Mouse (Mus musculus): ENCODE measurements at regions not wholly inside any gene's neighbourhood (a gene's known extent, or its start where the extent isn't known, plus 50 kb on each side); places are given as distances from the start of the nearest gene placed in this dataset.

DNA sequence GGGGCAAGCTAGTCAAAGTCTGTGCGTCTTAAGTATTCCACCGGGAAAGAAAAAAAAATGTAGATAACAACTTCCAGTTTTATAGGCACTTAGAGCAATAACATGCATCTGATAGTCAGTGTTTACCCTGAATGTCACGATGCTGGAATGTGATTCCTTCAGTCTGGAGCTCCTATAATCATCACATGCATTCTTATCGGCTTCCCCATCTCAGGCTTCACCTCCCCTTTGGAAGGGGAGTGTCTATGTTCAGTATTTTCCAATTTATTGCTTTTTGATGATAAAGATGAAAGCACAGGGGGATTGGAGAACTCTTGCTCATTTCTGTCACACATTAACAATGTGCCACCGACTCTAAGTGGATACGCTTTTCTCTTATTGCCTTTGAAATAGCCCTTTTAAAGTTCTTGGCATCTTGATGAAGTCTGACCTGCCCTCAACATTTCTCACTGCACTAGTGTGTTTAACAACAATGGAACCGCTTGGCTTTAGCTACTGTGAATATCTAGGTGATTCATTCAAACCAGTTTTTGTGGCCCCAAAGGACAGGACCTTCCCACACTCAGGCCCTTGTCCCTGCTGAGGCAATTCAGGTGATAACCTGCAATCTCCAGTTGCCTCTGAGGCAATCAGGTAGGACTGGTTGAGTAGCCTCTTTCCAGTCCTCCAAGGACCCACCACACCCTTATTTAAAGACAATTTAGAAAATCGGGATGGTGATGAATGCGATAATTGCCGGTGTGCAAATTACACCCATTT is 101.5 kb upstream of the Btg1 start:
- Histone ChIP-seq H3K36me3 (no peaks in the 10 kb centered on the region), H3K4me1 (peaks cover 14% of the 10 kb centered on the region), H3K9me3 (no peaks in the 10 kb centered on the region), H3K27ac (no peak overlapping the region), H3K27me3 (no peaks in the 10 kb centered on the region), H3K4me3 (no peak overlapping the region), H3K4me2 (no peak overlapping the region), H3K9ac (no peak overlapping the region)
- ATAC-seq (ENCODE audit: insufficient number of reproducible peaks, insufficient read depth, low FRiP score, low TSS enrichment, low read depth) = no peak
- WGBS = 66% methylated on average over 10 of the region's 10 CpGs

- Histone ChIP-seq H3K9me3 (no peaks in the 10 kb centered on the region), H3K4me1 (peaks cover 14% of the 10 kb centered on the region), H3K9ac (no peak overlapping the region), H3K4me3 (no peak overlapping the region), H3K27me3 (no peaks in the 10 kb centered on the region), H3K36me3 (no peaks in the 10 kb centered on the region), H3K27ac (no peak overlapping the region), H3K4me2 (no peak overlapping the region)
- no peak for ATAC-seq (ENCODE audit: insufficient number of reproducible peaks, insufficient read depth, low FRiP score, low TSS enrichment, low read depth)
- 67% methylated on average over 2 of the region's 2 CpGs for WGBS
These were observed 100.9 kb upstream of the Btg1 start for GRCm38 (mm10) chr10:96515923-96516258.

DNA sequence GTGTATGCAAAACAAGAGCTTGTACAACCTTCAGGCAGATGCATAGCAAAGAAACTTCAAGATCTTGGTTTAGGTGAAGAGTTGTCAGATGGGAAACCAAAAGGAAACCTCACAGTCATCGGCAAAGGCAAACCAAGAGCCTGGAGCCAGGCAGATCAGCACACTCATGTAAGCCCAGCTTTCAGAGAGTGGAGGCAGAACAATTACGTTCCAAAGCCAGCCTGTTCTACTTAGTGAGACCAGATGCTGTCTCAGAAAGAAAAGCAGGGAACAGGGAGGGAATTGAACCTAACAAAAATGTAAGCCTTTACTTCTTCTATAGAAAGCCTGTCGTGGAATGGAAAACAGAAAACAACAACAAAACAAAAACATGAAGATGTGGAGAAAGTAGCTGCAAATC is 97.4 kb upstream of the Btg1 start:
- no peak for ATAC-seq (ENCODE audit: insufficient number of reproducible peaks, insufficient read depth, low FRiP score, low TSS enrichment, low read depth)
- Histone ChIP-seq H3K9ac (no peak overlapping the region), H3K9me3 (no peaks in the 10 kb centered on the region), H3K27ac (no peak overlapping the region), H3K36me3 (no peaks in the 10 kb centered on the region), H3K4me1 (peaks cover 14% of the 10 kb centered on the region), H3K27me3 (no peaks in the 10 kb centered on the region), H3K4me2 (no peak overlapping the region), H3K4me3 (no peak overlapping the region)
- 32% methylated on average over 3 of the region's 3 CpGs for WGBS

GRCm38 (mm10) chr10:96520995-96521760 is 95.6 kb upstream of the Btg1 start:
- ATAC-seq (ENCODE audit: insufficient number of reproducible peaks, insufficient read depth, low FRiP score, low TSS enrichment, low read depth) = no peak
- 77% methylated on average over 8 of the region's 8 CpGs for WGBS
- Histone ChIP-seq H3K27ac (no peak overlapping the region), H3K4me2 (no peak overlapping the region), H3K27me3 (no peaks in the 10 kb centered on the region), H3K4me1 (peaks cover 14% of the 10 kb centered on the region), H3K36me3 (no peaks in the 10 kb centered on the region), H3K4me3 (no peak overlapping the region), H3K9me3 (no peaks in the 10 kb centered on the region), H3K9ac (no peak overlapping the region)

- Histone ChIP-seq H3K9ac (no peak overlapping the region), H3K27ac (no peak overlapping the region), H3K4me2 (no peak overlapping the region), H3K27me3 (no peaks in the 10 kb centered on the region), H3K9me3 (no peaks in the 10 kb centered on the region), H3K4me3 (no peak overlapping the region), H3K36me3 (no peaks in the 10 kb centered on the region), H3K4me1 (0 out of 2 replicates have a peak, but pooled peaks cover 3% of the 10 kb centered on the region)
- WGBS = 53% methylated on average over 20 of the region's 20 CpGs
- ATAC-seq (ENCODE audit: insufficient number of reproducible peaks, insufficient read depth, low FRiP score, low TSS enrichment, low read depth) = no peak
These were observed 92.6 kb upstream of the Btg1 start for GRCm38 (mm10) chr10:96523967-96524801.

DNA sequence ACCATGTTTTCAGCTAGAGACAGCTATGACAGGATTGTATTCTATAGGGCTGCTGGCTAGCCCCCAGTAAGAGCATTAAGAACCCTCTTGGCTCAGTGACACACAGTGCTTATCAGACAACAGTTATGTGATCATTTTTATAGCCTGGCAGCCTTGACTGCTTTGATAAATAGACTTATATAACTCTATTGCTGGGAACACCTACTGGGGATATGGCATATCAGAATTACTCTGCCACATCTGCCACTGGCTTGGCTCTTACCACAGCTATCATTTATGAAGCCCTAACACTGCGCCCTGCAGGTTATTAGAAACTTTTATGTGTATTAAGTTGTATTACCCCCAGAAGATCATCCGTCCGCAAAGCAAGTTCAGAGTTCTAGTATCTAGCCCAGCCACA is 88.9 kb upstream of the Btg1 start:
- Histone ChIP-seq H3K9me3 (no peaks in the 10 kb centered on the region), H3K36me3 (no peaks in the 10 kb centered on the region), H3K4me2 (no peak overlapping the region), H3K27me3 (no peaks in the 10 kb centered on the region), H3K4me1 (no peaks in the 10 kb centered on the region), H3K27ac (no peak overlapping the region), H3K4me3 (no peak overlapping the region), H3K9ac (no peak overlapping the region)
- no peak for ATAC-seq (ENCODE audit: insufficient number of reproducible peaks, insufficient read depth, low FRiP score, low TSS enrichment, low read depth)
- WGBS = 93% methylated on average over 3 of the region's 3 CpGs

GRCm38 (mm10) chr10:96534547-96535124 is 82.2 kb upstream of the Btg1 start:
- peaks cover 3% of the 10 kb centered on the region; the same call in 1 of the 2 replicates for H3K9me3 ChIP-seq
- H3K4me1 ChIP-seq = no peaks in the 10 kb centered on the region
- H3K36me3 ChIP-seq = no peaks in the 10 kb centered on the region
- no peak overlapping the region for H3K4me2 ChIP-seq
- no peak overlapping the region for H3K9ac ChIP-seq
- WGBS = 96% methylated on average over 7 of the region's 7 CpGs
- H3K27me3 ChIP-seq = no peaks in the 10 kb centered on the region
- no peak overlapping the region for H3K27ac ChIP-seq
- ATAC-seq (ENCODE audit: insufficient number of reproducible peaks, insufficient read depth, low FRiP score, low TSS enrichment, low read depth) = no peak
- no peak overlapping the region for H3K4me3 ChIP-seq

DNA sequence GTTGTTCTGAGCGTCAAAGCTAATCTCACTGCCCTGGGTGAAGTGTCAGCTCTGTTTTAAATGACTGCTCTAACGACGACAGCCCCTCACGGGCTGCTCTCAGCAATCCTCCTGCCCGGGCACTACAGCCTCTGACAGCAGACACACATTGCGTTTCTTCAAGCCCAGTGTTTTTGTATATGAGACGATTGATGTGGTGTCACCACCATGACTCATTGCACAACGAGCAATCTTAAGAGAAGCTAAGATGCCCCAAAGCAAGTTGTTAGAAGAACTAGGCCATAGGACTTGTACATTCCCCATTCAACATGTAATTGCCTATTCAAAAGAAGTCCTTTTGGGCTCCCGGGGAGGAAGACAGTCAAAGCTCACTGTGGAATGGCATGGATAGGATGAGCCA is 81.3 kb upstream of the Btg1 start:
- Histone ChIP-seq H3K4me2 (no peak overlapping the region), H3K4me3 (no peak overlapping the region), H3K27me3 (no peaks in the 10 kb centered on the region), H3K4me1 (0 out of 2 replicates have a peak, but pooled peaks cover 4% of the 10 kb centered on the region), H3K9me3 (peaks cover 3% of the 10 kb centered on the region; the same call in 1 of the 2 replicates), H3K27ac (no peak overlapping the region), H3K36me3 (no peaks in the 10 kb centered on the region), H3K9ac (no peak overlapping the region)
- no peak for ATAC-seq (ENCODE audit: insufficient number of reproducible peaks, insufficient read depth, low FRiP score, low TSS enrichment, low read depth)
- 50% methylated on average over 9 of the region's 9 CpGs for WGBS

- Histone ChIP-seq H3K36me3 (no peaks in the 10 kb centered on the region), H3K9ac (no peak overlapping the region), H3K27ac (no peak overlapping the region), H3K27me3 (no peaks in the 10 kb centered on the region), H3K4me2 (no peak overlapping the region), H3K4me3 (no peak overlapping the region), H3K9me3 (no peaks in the 10 kb centered on the region), H3K4me1 (0 out of 2 replicates have a peak, but pooled peaks cover 4% of the 10 kb centered on the region)
- 98% methylated on average over 2 of the region's 2 CpGs for WGBS
- ATAC-seq (ENCODE audit: insufficient number of reproducible peaks, insufficient read depth, low FRiP score, low TSS enrichment, low read depth) = no peak
These were observed 76.0 kb upstream of the Btg1 start for GRCm38 (mm10) chr10:96540828-96541227.

- ATAC-seq (ENCODE audit: insufficient number of reproducible peaks, insufficient read depth, low FRiP score, low TSS enrichment, low read depth) = no peak
- Histone ChIP-seq H3K27me3 (no peaks in the 10 kb centered on the region), H3K9me3 (no peaks in the 10 kb centered on the region), H3K4me3 (no peak overlapping the region), H3K4me1 (0 out of 2 replicates have a peak, but pooled peaks cover under 1% of the 10 kb centered on the region), H3K27ac (no peak overlapping the region), H3K9ac (no peak overlapping the region), H3K36me3 (no peaks in the 10 kb centered on the region), H3K4me2 (no peak overlapping the region)
- 73% methylated on average over 6 of the region's 6 CpGs for WGBS
These were observed 71.5 kb upstream of the Btg1 start for GRCm38 (mm10) chr10:96545312-96545711.

DNA sequence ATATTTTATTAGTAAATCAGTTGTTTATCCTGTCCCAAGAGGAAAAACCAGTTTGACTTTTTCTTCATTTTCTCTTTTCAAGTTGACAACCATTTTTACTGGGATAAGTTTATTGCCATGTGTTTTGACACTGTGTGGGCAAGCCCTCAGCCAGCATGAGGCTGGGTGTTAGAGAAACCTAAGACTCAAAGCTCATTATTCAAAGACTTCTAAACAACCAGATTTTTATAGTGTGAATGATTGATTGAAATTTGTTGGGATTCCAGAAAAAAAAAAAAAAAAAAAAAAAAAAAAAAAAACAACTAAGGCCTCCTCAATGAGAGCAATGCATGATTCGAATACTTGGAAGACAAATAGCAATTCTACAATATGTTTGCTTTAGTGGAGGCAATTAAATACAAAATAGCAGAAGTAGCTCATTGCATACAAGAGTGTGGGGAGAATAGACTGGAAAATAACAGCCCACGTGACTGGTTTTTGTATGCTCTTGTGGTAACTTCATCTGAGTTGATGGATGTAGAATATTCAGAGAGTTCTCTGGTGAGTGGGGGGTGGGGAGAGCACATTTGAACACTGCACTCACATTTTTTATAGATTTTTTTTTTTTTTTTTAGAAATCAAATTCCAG is 70.9 kb upstream of the Btg1 start:
- Histone ChIP-seq H3K27ac (no peak overlapping the region), H3K27me3 (no peaks in the 10 kb centered on the region), H3K36me3 (no peaks in the 10 kb centered on the region), H3K4me3 (no peak overlapping the region), H3K4me2 (no peak overlapping the region), H3K9me3 (no peaks in the 10 kb centered on the region), H3K4me1 (no peaks in the 10 kb centered on the region), H3K9ac (no peak overlapping the region)
- 74% methylated on average over 2 of the region's 2 CpGs for WGBS
- ATAC-seq (ENCODE audit: insufficient number of reproducible peaks, insufficient read depth, low FRiP score, low TSS enrichment, low read depth) = no peak

Data from embryonic facial prominence, embryonic 13.5 days (tissue).